Mouse (Mus musculus) spleen, postnatal 4 days (tissue): ENCODE results near the gene Lmcd1.

Experiments used
- DNase-seq, 2 experiments: peaks; one replicate each; pipeline ENCODE4 v3.0.0; 2022; ENCODE audit warnings: low spot score in 2 of 2

Gene Lmcd1

GRCm38 (mm10) chr6:112359341-112359740, 85.8 kb downstream of the Lmcd1 start:
- DNase-seq = no peak

- no peak for DNase-seq
Measured at GRCm38 (mm10) chr6:112360676-112361075, 87.1 kb downstream of the Lmcd1 start.

- no peak for DNase-seq
Measured at GRCm38 (mm10) chr6:112362349-112362958, 88.9 kb downstream of the Lmcd1 start.

GRCm38 (mm10) chr6:112364581-112364980, 91.0 kb downstream of the Lmcd1 start:
- DNase-seq = no peak

- no peak for DNase-seq
Measured at GRCm38 (mm10) chr6:112365294-112365693, 91.7 kb downstream of the Lmcd1 start.

GRCm38 (mm10) chr6:112373886-112374585, 100.5 kb downstream of the Lmcd1 start:
- DNase-seq = no peak

GRCm38 (mm10) chr6:112375661-112376392, 102.3 kb downstream of the Lmcd1 start:
- no peak for DNase-seq

- no peak for DNase-seq
Measured at GRCm38 (mm10) chr6:112379054-112379453, 105.5 kb downstream of the Lmcd1 start.
